Mouse (Mus musculus): ENCODE results near the gene Olfr437.
"Not testable (repeated sequence)": the region's sequence is repeated elsewhere in the genome, so short reads cannot be mapped to it uniquely, and the experiment has no call there.

Olfr437 gene

DNA sequence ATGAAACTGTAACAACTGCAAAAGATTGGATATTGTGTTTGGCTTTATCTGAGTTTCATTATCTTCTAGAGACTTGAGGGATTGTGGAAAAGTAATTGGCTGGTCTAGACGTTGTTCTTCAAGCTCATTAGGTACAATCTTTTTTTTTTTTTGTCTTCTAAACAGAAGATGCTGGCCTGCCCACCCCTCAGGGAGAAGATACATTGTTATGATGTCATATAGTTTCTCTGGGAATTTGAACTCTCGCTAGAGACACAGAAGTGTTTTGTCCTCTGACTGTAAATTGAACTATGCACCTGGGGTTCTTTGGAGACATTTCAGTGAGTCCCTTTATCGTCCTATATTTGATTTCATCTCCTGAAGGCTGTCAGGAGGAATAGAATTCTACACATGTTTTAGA is at the start of gene Olfr437:
Olfr437 (plus strand) TSS at position 301 of the 400 bp plus-strand sequence.
- no peak within 1 kb of the TSS for H3K4me3 ChIP-seq (replicated peaks; ENCODE audit: low read length)
- TF ChIP-seq CTCF (conservative IDR thresholded peaks at IDR 0.05; ENCODE audit: low read length) (no peak), POU5F1 (IDR thresholded peaks at IDR 0.05; ENCODE audit: borderline replicate concordance, low read length) (no peak), NANOG (IDR thresholded peaks at IDR 0.05; ENCODE audit: borderline replicate concordance, low read length) (no peak)
- no peaks in the 10 kb centered on the region for H3K4me1 ChIP-seq (replicated peaks; ENCODE audit: low read depth, low read length)
- no peaks in the 10 kb centered on the region for H3K36me3 ChIP-seq (ENCODE audit: insufficient read depth, low read length)
- H3K27me3 ChIP-seq (ENCODE audit: insufficient read depth, low read length) = no peaks in the 10 kb centered on the region
- no peaks in the 10 kb centered on the region for H3K9me3 ChIP-seq (ENCODE audit: low read length)

DNA sequence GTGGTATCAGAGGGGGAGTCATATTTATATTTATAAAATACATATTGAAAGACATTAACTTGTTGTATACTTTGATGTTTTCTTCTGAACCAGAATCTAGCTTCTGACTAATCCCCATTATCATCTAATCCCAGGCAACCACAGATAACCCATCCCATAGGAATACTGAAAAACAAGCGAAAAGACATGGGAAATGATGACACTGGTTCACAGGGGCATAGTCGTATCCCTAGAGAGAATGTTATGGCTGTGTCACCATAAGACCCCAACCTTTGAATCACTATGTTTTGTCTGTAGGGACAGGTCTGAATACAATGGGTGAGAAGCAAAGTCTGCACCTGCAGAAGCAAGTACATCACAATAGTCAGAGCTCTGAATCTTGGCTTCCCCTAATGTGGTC is 16.8 kb upstream of the Olfr437 start, which contains the start of gene Olfr237-ps1:
Olfr237-ps1 (plus strand) TSS at position 301 of the 400 bp plus-strand sequence.
- H3K4me1 ChIP-seq (replicated peaks; ENCODE audit: low read depth, low read length); H3K27me3 ChIP-seq (ENCODE audit: insufficient read depth, low read length); H3K36me3 ChIP-seq (ENCODE audit: insufficient read depth, low read length); H3K4me3 ChIP-seq (replicated peaks; ENCODE audit: low read length); H3K9me3 ChIP-seq (ENCODE audit: low read length): not testable (repeated sequence)

DNA sequence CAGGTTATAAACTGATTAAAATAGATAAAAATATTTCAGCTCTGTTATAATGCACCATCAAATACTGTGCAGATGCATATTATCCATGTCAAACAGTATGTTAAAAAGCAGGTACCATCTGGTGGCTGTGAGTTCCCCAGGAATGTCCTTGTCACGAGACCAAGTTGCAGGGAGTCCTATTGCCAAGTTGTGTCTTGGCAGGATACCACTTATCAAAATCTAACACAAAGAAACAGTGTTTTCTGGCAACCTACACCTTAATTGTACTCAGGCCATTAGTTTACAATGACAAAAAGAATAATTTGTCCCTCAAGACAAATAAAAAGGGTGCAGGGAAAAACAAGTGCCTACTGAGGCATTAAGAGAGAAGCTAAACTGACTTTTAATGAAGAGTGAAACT is 3.6 kb upstream of the Olfr437 start:
- H3K9me3 ChIP-seq (ENCODE audit: low read length) = no peaks in the 10 kb centered on the region
- H3K4me1 ChIP-seq (replicated peaks; ENCODE audit: low read depth, low read length) = no peaks in the 10 kb centered on the region
- TF ChIP-seq CTCF (conservative IDR thresholded peaks at IDR 0.05; ENCODE audit: low read length) = no peak
- no peak for TF ChIP-seq NANOG (IDR thresholded peaks at IDR 0.05; ENCODE audit: borderline replicate concordance, low read length)
- TF ChIP-seq POU5F1 (IDR thresholded peaks at IDR 0.05; ENCODE audit: borderline replicate concordance, low read length) = no peak
- no peaks in the 10 kb centered on the region for H3K27me3 ChIP-seq (ENCODE audit: insufficient read depth, low read length)
- no peak overlapping the region for H3K4me3 ChIP-seq (replicated peaks; ENCODE audit: low read length)
- no peaks in the 10 kb centered on the region for H3K36me3 ChIP-seq (ENCODE audit: insufficient read depth, low read length)

DNA sequence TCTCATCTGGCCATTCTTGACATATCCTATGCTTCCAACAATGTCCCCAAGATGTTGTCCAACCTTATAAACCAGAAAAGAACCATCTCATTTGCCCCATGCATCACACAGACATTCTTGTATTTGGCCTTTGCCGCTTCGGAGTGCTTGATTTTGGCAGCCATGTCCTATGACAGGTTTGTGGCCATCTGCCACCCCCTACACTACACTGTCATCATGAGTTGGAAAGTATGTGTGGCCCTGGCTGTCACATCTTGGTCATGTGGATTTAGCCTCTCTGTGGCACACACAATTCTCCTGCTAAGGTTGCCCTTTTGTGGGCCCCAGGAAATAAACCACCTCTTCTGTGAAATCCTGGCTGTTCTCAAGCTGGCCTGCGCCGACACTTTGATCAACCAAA is 4.2 kb downstream of the Olfr437 start:
- TF ChIP-seq NANOG (IDR thresholded peaks at IDR 0.05; ENCODE audit: borderline replicate concordance, low read length) = no peak
- TF ChIP-seq POU5F1 (IDR thresholded peaks at IDR 0.05; ENCODE audit: borderline replicate concordance, low read length) = no peak
- TF ChIP-seq CTCF (conservative IDR thresholded peaks at IDR 0.05; ENCODE audit: low read length) = no peak
- H3K4me3 ChIP-seq (replicated peaks; ENCODE audit: low read length) = no peak overlapping the region
- no peaks in the 10 kb centered on the region for H3K9me3 ChIP-seq (ENCODE audit: low read length)
- H3K4me1 ChIP-seq (replicated peaks; ENCODE audit: low read depth, low read length) = no peaks in the 10 kb centered on the region
- no peaks in the 10 kb centered on the region for H3K27me3 ChIP-seq (ENCODE audit: insufficient read depth, low read length)
- H3K36me3 ChIP-seq (ENCODE audit: insufficient read depth, low read length) = no peaks in the 10 kb centered on the region

DNA sequence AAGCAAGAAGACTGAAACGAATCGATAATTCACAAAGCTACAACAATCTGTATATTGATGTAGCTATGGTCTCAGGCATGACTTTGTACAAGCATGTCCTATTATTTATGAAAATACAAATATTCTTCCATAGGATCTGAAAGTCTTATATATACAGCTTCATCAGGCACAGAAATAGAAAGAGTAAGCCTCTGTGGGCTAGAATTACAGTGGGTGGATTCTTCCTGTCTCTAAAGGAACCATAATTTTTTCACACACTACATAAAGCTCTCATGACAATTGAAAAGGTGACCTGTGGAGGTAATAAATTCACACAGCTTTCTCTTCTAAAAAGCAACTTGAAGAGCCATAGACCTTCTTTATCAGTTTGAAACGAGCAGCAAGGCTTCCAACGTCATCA is 8.8 kb downstream of the Olfr437 start, which contains the start of gene Olfr13:
Olfr13 (plus strand) TSS at position 301 of the 400 bp plus-strand sequence.
- no peaks in the 10 kb centered on the region for H3K4me1 ChIP-seq (replicated peaks; ENCODE audit: low read depth, low read length)
- H3K36me3 ChIP-seq (ENCODE audit: insufficient read depth, low read length) = no peaks in the 10 kb centered on the region
- H3K4me3 ChIP-seq (replicated peaks; ENCODE audit: low read length) = no peak within 1 kb of the TSS
- no peaks in the 10 kb centered on the region for H3K27me3 ChIP-seq (ENCODE audit: insufficient read depth, low read length)
- no peaks in the 10 kb centered on the region for H3K9me3 ChIP-seq (ENCODE audit: low read length)
- TF ChIP-seq NANOG (IDR thresholded peaks at IDR 0.05; ENCODE audit: borderline replicate concordance, low read length) = no peak
- no peak for TF ChIP-seq POU5F1 (IDR thresholded peaks at IDR 0.05; ENCODE audit: borderline replicate concordance, low read length)
- no peak for TF ChIP-seq CTCF (conservative IDR thresholded peaks at IDR 0.05; ENCODE audit: low read length)

DNA sequence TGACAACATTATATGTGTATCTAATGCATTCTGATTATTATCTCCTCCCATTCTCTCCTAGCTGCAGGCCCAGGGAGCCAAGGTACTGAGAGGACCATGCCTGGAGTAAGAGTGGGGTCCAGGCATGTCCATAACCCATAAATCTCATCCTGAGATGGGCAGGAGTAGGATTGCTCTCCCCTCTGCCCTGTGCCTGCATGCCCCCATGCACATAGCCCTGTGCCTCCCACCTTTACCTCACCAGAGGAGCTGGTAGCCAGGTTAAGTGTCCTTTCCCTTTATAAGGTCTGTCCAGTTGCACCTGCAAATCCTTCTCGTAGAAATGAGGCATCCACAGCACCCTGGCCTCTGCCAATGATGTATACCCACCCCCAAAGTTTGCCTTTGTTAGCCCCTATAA is 15.0 kb downstream of the Olfr437 start:
- Histone ChIP-seq H3K4me3 (replicated peaks; ENCODE audit: low read length) (no peak overlapping the region), H3K4me1 (replicated peaks; ENCODE audit: low read depth, low read length) (no peaks in the 10 kb centered on the region), H3K9me3 (ENCODE audit: low read length) (no peaks in the 10 kb centered on the region), H3K36me3 (ENCODE audit: insufficient read depth, low read length) (no peaks in the 10 kb centered on the region), H3K27me3 (ENCODE audit: insufficient read depth, low read length) (no peaks in the 10 kb centered on the region)
- TF ChIP-seq POU5F1 (IDR thresholded peaks at IDR 0.05; ENCODE audit: borderline replicate concordance, low read length) (no peak), CTCF (conservative IDR thresholded peaks at IDR 0.05; ENCODE audit: low read length) (no peak), NANOG (IDR thresholded peaks at IDR 0.05; ENCODE audit: borderline replicate concordance, low read length) (no peak)

DNA sequence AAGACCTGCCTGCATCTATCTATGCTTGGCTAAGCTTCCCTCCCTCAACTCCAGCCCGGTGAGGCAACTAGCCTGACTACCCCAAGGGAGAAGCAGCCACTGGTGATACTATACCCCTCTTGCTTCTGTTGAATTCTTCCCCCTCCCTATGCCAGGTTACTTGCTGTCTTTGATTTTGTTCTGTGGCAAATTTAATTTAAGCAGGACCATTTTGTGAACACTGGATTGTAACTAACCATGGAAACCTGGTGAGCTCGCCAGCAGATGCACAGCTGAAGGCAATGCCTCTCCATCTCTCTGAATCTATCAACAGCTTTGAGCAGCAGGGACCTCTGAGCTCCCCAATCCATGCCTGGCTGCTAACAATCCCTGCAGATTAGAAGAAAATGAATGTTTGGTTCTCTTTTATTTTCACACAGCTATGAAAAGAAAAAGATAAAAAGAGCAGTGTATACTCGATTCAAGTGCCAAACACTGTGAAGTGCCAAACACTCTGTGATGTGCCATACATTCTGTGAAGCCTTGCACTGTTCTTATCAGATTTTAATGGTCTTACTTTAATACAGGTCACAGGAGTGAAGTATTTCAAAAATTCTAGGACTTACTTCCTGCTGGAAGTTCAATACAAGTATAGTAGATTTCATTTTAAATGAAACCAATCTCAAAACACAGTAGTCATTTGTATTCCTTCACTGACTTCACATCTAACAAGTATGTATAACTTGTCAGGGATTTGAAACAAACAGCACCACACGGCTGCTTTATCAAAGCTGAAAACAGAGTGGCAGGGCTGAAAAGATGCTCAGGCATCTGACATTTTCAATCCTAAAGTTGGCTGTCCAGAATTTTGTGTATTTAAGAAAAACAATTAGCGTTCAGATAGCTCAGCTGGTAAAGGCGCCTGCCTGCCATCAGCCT is 15.8 kb downstream of the Olfr437 start:
- Histone ChIP-seq H3K36me3 (ENCODE audit: insufficient read depth, low read length) (no peaks in the 10 kb centered on the region), H3K4me1 (replicated peaks; ENCODE audit: low read depth, low read length) (no peaks in the 10 kb centered on the region), H3K27me3 (ENCODE audit: insufficient read depth, low read length) (no peaks in the 10 kb centered on the region), H3K9me3 (ENCODE audit: low read length) (no peaks in the 10 kb centered on the region), H3K4me3 (replicated peaks; ENCODE audit: low read length) (no peak overlapping the region)
- TF ChIP-seq CTCF (conservative IDR thresholded peaks at IDR 0.05; ENCODE audit: low read length) (no peak), NANOG (IDR thresholded peaks at IDR 0.05; ENCODE audit: borderline replicate concordance, low read length) (no peak), POU5F1 (IDR thresholded peaks at IDR 0.05; ENCODE audit: borderline replicate concordance, low read length) (no peak)

DNA sequence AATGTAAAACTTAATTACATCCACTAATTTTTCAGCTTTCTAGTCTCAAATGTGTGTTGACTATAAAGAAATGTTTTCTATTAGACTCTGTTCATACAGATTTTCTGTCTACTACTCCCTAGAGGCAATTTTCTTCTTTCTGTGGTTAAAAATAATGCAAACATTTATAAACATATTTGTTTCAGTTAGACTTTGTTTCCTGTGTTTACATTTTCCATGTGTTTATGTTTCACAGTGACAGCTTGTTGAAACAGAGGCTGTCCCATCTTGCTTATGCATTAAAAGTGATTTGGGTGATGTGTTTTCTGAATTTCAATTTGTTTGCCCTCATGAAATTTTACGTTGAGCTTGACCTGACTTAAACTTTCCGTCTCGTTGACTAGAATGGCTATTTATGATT is 27.9 kb downstream of the Olfr437 start:
- H3K9me3 ChIP-seq (ENCODE audit: low read length) = no peaks in the 10 kb centered on the region
- no peaks in the 10 kb centered on the region for H3K36me3 ChIP-seq (ENCODE audit: insufficient read depth, low read length)
- no peaks in the 10 kb centered on the region for H3K4me1 ChIP-seq (replicated peaks; ENCODE audit: low read depth, low read length)
- TF ChIP-seq POU5F1 (IDR thresholded peaks at IDR 0.05; ENCODE audit: borderline replicate concordance, low read length) (no peak), CTCF (conservative IDR thresholded peaks at IDR 0.05; ENCODE audit: low read length) (no peak), NANOG (IDR thresholded peaks at IDR 0.05; ENCODE audit: borderline replicate concordance, low read length) (no peak)
- no peak overlapping the region for H3K4me3 ChIP-seq (replicated peaks; ENCODE audit: low read length)
- no peaks in the 10 kb centered on the region for H3K27me3 ChIP-seq (ENCODE audit: insufficient read depth, low read length)

DNA sequence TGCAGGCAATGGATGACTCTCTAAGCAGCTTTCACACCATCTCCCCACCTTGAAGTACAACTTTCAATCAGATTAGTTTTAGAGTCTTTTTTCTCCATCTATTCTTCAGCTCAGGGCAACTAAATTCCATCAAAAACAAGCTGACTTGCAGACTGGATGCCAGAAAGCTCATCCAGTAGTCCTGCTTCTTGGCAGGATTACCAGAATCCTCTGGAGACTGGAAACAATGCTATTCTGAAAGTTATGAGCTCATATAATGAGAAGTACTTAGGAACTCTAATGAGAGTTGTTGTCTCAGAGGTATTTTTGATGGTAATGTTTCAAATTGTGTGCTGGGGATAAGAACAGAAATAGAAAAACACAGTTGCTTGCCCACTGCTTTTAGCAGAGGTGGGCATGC is 33.7 kb downstream of the Olfr437 start, which contains the start of gene Olfr435:
Olfr435 (plus strand) TSS at position 366 of the 400 bp plus-strand sequence.
- TF ChIP-seq CTCF (conservative IDR thresholded peaks at IDR 0.05; ENCODE audit: low read length) = no peak
- no peak for TF ChIP-seq POU5F1 (IDR thresholded peaks at IDR 0.05; ENCODE audit: borderline replicate concordance, low read length)
- no peak for TF ChIP-seq NANOG (IDR thresholded peaks at IDR 0.05; ENCODE audit: borderline replicate concordance, low read length)
- Histone ChIP-seq H3K4me1 (replicated peaks; ENCODE audit: low read depth, low read length) (no peaks in the 10 kb centered on the region), H3K4me3 (replicated peaks; ENCODE audit: low read length) (no peak within 1 kb of the TSS), H3K9me3 (ENCODE audit: low read length) (no peaks in the 10 kb centered on the region), H3K36me3 (ENCODE audit: insufficient read depth, low read length) (no peaks in the 10 kb centered on the region), H3K27me3 (ENCODE audit: insufficient read depth, low read length) (no peaks in the 10 kb centered on the region)

Data from E14TG2a.4 (cell line).